Mouse (Mus musculus): Measurements from ENCODE around the gene Fam228b. TPM values are rescaled to one million over a fixed set of nuclear protein-coding genes. Genes with fewer than 3 reads are reported as not detected.

The Fam228b gene
- polyA plus RNA-seq, 1 experiment = 6.9 TPM

- 97% methylated on average over 1 of the region's 1 CpGs for WGBS
- DNase-seq = no peak
- TF ChIP-seq POLR2A (IDR thresholded peaks at IDR 0.05; ENCODE audit: borderline replicate concordance, insufficient read depth, low read length) (no peak), CTCF (IDR thresholded peaks at IDR 0.05; ENCODE audit: borderline replicate concordance, insufficient read depth, low read depth, low read length) (no peak)
- H3K4me3 ChIP-seq (replicated peaks; ENCODE audit: insufficient read depth, low read depth, low read length) = no peak overlapping the region
- H3K27me3 ChIP-seq (ENCODE audit: control insufficient read depth, insufficient read depth, low read length) = no peaks in the 10 kb centered on the region
- no peaks in the 10 kb centered on the region for H3K4me1 ChIP-seq (ENCODE audit: control insufficient read depth, insufficient read depth, low read length)
- no peak overlapping the region for H3K27ac ChIP-seq (ENCODE audit: insufficient read depth, low read length)
These were observed 74.5 kb downstream of the Fam228b start for GRCm38 (mm10) chr12:4694534-4694933.

GRCm38 (mm10) chr12:4691193-4691592 is 77.9 kb downstream of the Fam228b start:
- no peaks in the 10 kb centered on the region for H3K4me1 ChIP-seq (ENCODE audit: control insufficient read depth, insufficient read depth, low read length)
- no peak overlapping the region for H3K4me3 ChIP-seq (replicated peaks; ENCODE audit: insufficient read depth, low read depth, low read length)
- no peak for DNase-seq
- no peak overlapping the region; the same call in 1 of the 2 replicates for H3K27ac ChIP-seq (ENCODE audit: insufficient read depth, low read length)
- TF ChIP-seq POLR2A (IDR thresholded peaks at IDR 0.05; ENCODE audit: borderline replicate concordance, insufficient read depth, low read length) = no peak
- TF ChIP-seq CTCF (IDR thresholded peaks at IDR 0.05; ENCODE audit: borderline replicate concordance, insufficient read depth, low read depth, low read length) = no peak
- 70% methylated on average over 3 of the region's 3 CpGs for WGBS
- H3K27me3 ChIP-seq (ENCODE audit: control insufficient read depth, insufficient read depth, low read length) = no peaks in the 10 kb centered on the region

Other genes starting within 250 kb of the Fam228b start
- gene Itsn2, start 176.6 kb downstream of the Fam228b start, polyA plus RNA-seq (2012; rRNA removed) = 26.5 and 27.5 TPM in 2 replicates
- gene Gm3625, start 176.3 kb downstream of the Fam228b start, polyA plus RNA-seq (2012; rRNA removed) = not detected in 2 replicates
- 2.1 and 2.2 TPM in 2 replicates for gene Fam228a, start 30.8 kb downstream of the Fam228b start, polyA plus RNA-seq (2012; rRNA removed)
- gene Pfn4, start 245 bp downstream of the Fam228b start, polyA plus RNA-seq (2012; rRNA removed) = 8.9 and 11.0 TPM in 2 replicates
- gene Sf3b6, start 48.3 kb upstream of the Fam228b start, polyA plus RNA-seq (2012; rRNA removed) = 132 and 137 TPM in 2 replicates
- 56.1 and 66.9 TPM in 2 replicates for gene Fkbp1b, start 72.3 kb upstream of the Fam228b start, polyA plus RNA-seq (2012; rRNA removed)
- 14.9 and 15.2 TPM in 2 replicates for gene Wdcp, start 74.0 kb upstream of the Fam228b start, polyA plus RNA-seq (2012; rRNA removed)
- 3.0 TPM in 2 replicates for gene Mfsd2b, start 105.1 kb upstream of the Fam228b start, polyA plus RNA-seq (2012; rRNA removed)
- 32.6 and 36.6 TPM in 2 replicates for gene Ubxn2a, start 138.4 kb upstream of the Fam228b start, polyA plus RNA-seq (2012; rRNA removed)
- 14.0 and 16.4 TPM in 2 replicates for gene Atad2b, start 148.1 kb upstream of the Fam228b start, polyA plus RNA-seq (2012; rRNA removed)

Measured in cerebellum, adult 2 months (tissue).